Mouse (Mus musculus) limb, embryonic 10.5 days (tissue): ENCODE results near the gene Cldn34c1. TPM values are rescaled to one million over a fixed set of nuclear protein-coding genes. Genes with fewer than 3 reads are reported as not detected.
"Not testable (repeated sequence)": the region's sequence is repeated elsewhere in the genome, so short reads cannot be mapped to it uniquely, and the experiment has no call there.

Experiments
- DNase-seq: peaks from one replicate; pipeline ENCODE4 v3.0.0-alpha.2; 2017; ENCODE audit warnings: low spot score
- H3K27ac ChIP-seq: fragments of 300-500 bp; sonication (generic); 2 replicates; pipeline ENCODE4 v1.5.1; 2016; ENCODE audit warnings: mild to moderate bottlenecking
- H3K27me3 ChIP-seq: fragments of 300-500 bp; sonication (generic); 2 replicates; pipeline ENCODE4 v1.6.1; 2016; ENCODE audit warnings: low read depth, mild to moderate bottlenecking; ENCODE audit not compliant: poor library complexity, severe bottlenecking
- H3K36me3 ChIP-seq: fragments of 300-500 bp; sonication (generic); 2 replicates; pipeline ENCODE4 v1.6.1; 2016; ENCODE audit warnings: mild to moderate bottlenecking, moderate library complexity
- H3K4me1 ChIP-seq: fragments of 300-500 bp; sonication (generic); 2 replicates; pipeline ENCODE4 v1.6.1; 2016
- H3K4me3 ChIP-seq: fragments of 300-500 bp; sonication (generic); 2 replicates; pipeline ENCODE4 v1.5.1; 2016; ENCODE audit warnings: mild to moderate bottlenecking, moderate library complexity
- H3K9me3 ChIP-seq: fragments of 300-500 bp; sonication (generic); replicated peaks from 2 replicates; pipeline ENCODE4 v1.6.1; 2016; ENCODE audit warnings: mild to moderate bottlenecking
- WGBS: fragments of 180-500 bp; shearing (Covaris S2); methylation state at CpG from one replicate; pipeline ENCODE4 v1.1.7; 2016; 5-methylcytosine and 5-hydroxymethylcytosine counted together
- polyA plus RNA-seq: library from polyadenylated mRNA; unstranded; fragments of >200 nt; fragmentation: Nextera tagmentation; extraction: Ambion mirVana; gene quantifications from 2 replicates; pipeline ENCODE4 v1.2.1, GENCODE M21; 2016

The Cldn34c1 gene
- polyA plus RNA-seq: 13.9 and 15.7 TPM in 2 replicates

DNA sequence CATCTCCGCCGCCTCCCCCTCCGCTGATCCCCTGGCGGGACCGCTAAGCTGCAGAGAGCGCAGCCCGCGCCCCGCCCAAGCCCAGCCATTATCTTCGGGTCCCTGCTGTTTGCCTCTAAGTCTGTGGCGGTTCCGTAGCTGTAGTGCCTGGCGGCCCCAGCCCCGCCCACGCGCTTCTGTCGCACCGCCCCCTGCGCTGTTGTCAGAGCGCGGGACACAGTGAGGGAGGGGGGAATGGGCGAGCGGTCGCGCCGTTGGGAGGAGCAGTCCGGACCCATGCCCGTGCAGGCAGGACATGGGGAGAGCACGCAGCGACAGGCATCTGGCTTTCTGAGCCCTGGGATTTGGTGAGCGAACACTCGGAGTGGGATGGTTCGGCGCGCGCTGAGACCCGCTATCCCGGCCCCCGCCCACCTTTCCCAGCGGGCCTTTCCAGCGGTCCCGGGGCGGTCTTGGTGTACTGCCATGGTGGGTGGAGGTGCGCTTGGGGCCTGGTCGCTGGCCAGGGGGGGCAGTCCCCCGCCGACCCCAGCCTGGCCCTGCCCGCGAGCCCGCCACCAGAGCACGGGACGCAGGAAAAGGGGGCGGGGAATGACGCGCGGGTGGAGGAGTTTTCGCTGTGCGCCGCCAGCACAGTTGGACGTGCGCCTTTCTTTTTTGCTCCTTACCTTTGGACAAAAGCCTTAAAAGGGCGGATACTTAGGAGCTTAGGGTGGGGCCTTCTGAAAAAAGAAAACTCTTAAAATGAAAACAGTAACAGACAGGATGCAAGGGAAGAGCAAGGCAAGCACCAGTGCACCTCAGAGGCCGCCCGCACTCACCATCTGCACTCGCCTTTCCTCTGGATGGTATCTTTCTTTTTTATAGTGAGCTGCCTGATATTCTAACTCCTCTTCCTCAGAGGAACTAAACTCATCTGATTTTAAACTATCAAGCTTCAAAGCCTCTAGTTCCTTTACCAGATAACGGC, at the start of gene Cldn34c1:
TSS of gene Cldn34c1 (plus strand) at position 205 of the 970 bp plus-strand sequence.
- H3K27me3 ChIP-seq: peaks cover 7% of the 10 kb centered on the region; the same call in 1 of the 2 replicates
- peak within 1 kb of the TSS; percentile 57 for H3K4me3 ChIP-seq
- peak within 1 kb of the TSS; percentile 90 for H3K27ac ChIP-seq
- H3K36me3 ChIP-seq: no peaks in the 10 kb centered on the region
- no peaks in the 10 kb centered on the region for H3K9me3 ChIP-seq
- H3K4me1 ChIP-seq: no peaks in the 10 kb centered on the region
- whole genome bisulfite sequencing: 3% methylated on average over 66 of the region's 66 CpGs
- peak; percentile 81 for DNase-seq

DNA sequence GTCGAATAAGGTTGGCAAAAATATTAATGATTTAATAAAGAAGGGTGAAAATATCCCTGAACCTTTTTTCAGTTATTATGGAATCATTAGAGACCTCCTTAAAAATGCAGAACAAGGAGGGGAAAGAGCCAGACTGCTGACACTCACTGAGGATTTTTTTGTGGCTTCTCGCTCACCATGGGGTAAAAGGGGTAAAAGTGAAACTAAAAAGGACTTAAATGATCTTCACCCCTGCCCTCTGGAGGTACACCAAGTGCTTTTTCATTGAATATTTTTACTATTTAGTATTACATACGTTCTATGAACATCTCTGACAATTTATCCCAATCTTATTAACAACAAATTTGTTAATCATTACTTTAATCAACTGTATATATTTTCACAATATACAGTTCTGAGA, 15.9 kb upstream of the Cldn34c1 start:
- no peaks in the 10 kb centered on the region for H3K9me3 ChIP-seq
- no peaks in the 10 kb centered on the region for H3K27me3 ChIP-seq
- no peak overlapping the region for H3K4me3 ChIP-seq
- no peak overlapping the region for H3K27ac ChIP-seq
- no peaks in the 10 kb centered on the region for H3K4me1 ChIP-seq
- DNase-seq: no peak
- H3K36me3 ChIP-seq: no peaks in the 10 kb centered on the region
- 88% methylated on average over 3 of the region's 3 CpGs for WGBS

DNA sequence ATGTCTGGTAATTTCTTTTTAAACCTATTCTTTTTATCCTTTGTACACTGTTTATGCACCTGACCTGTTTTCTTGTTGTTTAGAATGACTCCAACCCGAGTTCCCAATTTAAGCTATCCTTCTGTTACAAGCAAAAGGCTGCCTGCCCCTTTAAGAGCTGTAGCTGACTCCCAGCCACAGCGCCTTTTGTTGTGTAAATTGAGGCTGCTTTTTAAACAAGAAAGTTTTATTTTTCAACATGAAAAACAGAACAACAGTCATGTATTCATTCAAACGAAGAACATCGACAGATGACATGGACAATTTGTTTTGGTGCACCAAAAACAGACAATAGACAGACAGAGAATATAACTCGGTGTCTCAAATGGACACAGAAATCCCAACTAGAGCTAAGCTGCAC, 489 bp upstream of the Cldn34c1 start:
- H3K4me1 ChIP-seq: not testable (repeated sequence)
- 26% methylated on average over 5 of the region's 5 CpGs for WGBS

GRCm38 (mm10) chrX:123104692-123105091, 1.4 kb downstream of the Cldn34c1 start:
- Histone ChIP-seq H3K27ac (peak overlapping the region; percentile 90), H3K4me3 (peak overlapping the region; percentile 57)
- H3K9me3 ChIP-seq, DNase-seq, H3K4me1 ChIP-seq, H3K27me3 ChIP-seq, H3K36me3 ChIP-seq: not testable (repeated sequence)
- WGBS: 8% methylated on average over 7 of the region's 7 CpGs

More for the DNA sequence above, 489 bp upstream of the Cldn34c1 start:
- H3K27me3 ChIP-seq, DNase-seq, H3K9me3 ChIP-seq, H3K36me3 ChIP-seq: not testable (repeated sequence)
- Histone ChIP-seq H3K4me3 (peak overlapping the region; percentile 57), H3K27ac (peak overlapping the region; percentile 90)

GRCm38 (mm10) chrX:123222381-123222780, 119.1 kb downstream of the Cldn34c1 start, which contains the start of gene Srsx:
TSS of gene Srsx (minus strand) at chrX:123222481.
- not testable (repeated sequence) for H3K27me3 ChIP-seq, H3K27ac ChIP-seq, H3K9me3 ChIP-seq, H3K4me1 ChIP-seq, H3K36me3 ChIP-seq, H3K4me3 ChIP-seq, DNase-seq
- no CpG with 5 or more reads among the region's 1 CpGs for WGBS

Other genes with a start within 250 kb of the Cldn34c1 start
- gene Gm17521, start 73.8 kb upstream of the Cldn34c1 start, polyA plus RNA-seq: not detected in 2 replicates
- gene Srsx, start 119.0 kb downstream of the Cldn34c1 start, polyA plus RNA-seq: not detected in 2 replicates
- not detected in 2 replicates for gene Gm17577, start 143.4 kb downstream of the Cldn34c1 start, polyA plus RNA-seq